Mouse (Mus musculus) duodenum, adult 2 months (tissue): ENCODE results near the gene Lrp4. TPM values are rescaled to one million over a fixed set of nuclear protein-coding genes. Genes with fewer than 3 reads are reported as not detected.

Experiments
- polyA plus RNA-seq: library from polyadenylated mRNA; depleted of rRNA; stranded (reverse); fragments of >200 nt; gene quantifications from 2 replicates; pipeline ENCODE4 v1.2.3, GENCODE M21; 2012; ENCODE audit warnings: low replicate concordance; rRNA removed

The Lrp4 gene
- 6.5 and 7.3 TPM in 2 replicates for polyA plus RNA-seq

DNA sequence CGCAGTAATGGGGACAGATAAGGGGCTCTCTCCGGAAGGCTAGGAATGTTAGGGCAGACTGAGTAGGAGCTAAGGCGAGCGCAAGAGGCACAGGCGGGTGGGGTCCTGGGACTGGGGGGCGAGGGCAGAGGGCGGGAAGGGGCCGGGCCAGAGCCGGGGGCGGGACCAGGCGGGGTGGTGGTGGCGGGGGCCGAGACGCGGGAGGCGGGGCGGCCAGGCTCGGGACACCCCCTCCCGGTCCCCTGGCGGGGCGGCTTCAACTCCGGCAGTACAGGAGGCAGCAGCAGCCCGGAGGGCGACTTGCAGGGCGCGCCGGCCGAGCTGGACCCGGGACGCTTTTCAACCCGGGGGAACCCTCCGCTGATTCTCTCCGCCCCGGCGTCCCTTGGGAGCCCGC lies at the start of gene Lrp4:
Lrp4 (plus strand) TSS at position 253 of the 397 bp plus-strand sequence.

DNA sequence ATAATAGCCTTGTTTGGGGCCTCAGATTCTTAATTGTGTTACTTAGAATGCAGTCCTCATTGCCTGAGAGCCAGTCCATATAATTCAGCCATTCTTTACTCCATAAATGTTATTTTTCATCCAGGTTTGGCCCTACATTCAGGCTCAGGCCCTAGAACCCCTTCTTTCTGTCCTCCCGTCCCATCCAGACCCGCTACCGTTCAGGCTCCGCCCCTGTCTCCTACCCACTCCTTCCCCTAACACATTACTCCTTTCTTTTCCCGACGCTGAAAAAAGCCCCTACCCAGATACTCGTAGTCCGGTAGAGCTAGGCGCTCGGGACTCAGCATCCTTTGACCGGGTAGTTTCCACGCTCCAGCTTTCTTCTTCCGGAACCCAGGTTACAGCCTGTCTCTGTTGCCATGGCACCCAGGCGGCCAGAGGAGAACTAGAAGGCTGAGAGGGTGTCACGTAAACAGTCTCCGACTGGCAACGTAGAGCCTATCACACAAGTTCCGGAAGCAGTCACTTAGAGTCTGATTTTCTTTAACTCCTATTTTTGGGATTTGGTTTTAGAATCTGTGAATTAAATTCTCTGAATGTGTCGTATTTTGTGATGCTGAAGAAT lies 12.9 kb upstream of the Lrp4 start, which contains the start of gene 1110051M20Rik:
1110051M20Rik (minus strand) TSS at position 419 of the 607 bp plus-strand sequence.

DNA sequence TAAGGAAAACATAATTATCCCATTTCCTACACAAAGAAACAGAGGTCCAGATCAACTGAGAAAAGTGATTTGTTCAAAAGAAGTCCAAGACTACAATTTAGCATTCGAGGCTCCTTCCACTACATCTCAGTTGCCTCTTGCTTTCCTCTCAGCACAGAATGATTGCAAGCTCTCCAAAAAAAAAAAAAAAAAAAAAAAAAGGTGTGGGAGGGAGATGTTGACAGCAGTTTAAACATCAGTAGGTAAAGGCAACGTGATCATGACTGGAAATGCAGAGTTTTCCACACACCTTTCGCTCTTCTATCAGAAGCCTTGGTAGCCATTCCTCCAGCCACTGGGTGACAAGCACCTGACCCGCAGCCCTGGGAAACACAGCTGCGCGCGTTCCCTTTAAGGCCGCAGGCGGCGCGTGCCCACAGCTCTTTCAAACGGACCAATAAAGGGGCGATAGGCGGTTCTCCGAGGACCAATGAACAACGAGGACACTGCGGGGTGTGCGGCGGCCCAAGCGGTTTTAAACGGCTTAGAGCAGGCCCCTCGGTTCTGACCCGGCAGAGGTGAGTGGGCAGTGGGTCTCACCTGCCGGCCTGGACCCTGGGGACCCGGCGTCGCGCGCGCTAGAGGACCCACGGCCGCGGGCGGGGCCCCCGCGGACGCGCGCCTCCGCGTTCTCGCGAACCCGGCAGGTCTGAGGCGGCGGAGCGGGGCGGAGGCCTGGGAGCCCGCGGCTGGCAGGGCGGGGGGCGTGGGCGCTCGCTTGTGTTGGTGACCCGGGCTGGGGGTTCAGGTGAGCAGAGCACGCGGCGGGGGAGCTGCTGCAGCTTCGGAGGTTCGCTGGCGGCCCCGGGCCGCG lies 69.2 kb downstream of the Lrp4 start, which contains the start of gene Ckap5:
Ckap5 (plus strand) TSS at position 469 of the 853 bp plus-strand sequence.

Other genes starting within 250 kb of the Lrp4 start
- 2.7 and 7.5 TPM in 2 replicates for gene Ddb2, start 220.5 kb upstream of the Lrp4 start, polyA plus RNA-seq
- 2.4 and 8.0 TPM in 2 replicates for gene Pacsin3, start 201.6 kb upstream of the Lrp4 start, polyA plus RNA-seq
- 30.1 and 30.7 TPM in 2 replicates for gene Arfgap2, start 192.5 kb upstream of the Lrp4 start, polyA plus RNA-seq
- gene 1110051M20Rik, start 12.8 kb upstream of the Lrp4 start, polyA plus RNA-seq, result 3.0 and 3.8 TPM in 2 replicates
- 1.6 and 1.8 TPM in 2 replicates for gene Ckap5, start 69.3 kb downstream of the Lrp4 start, polyA plus RNA-seq
- gene F2, start 178.9 kb downstream of the Lrp4 start, polyA plus RNA-seq, result 0.33 and 1.4 TPM in 2 replicates
- 11.1 and 13.4 TPM in 2 replicates for gene Zfp408, start 192.3 kb downstream of the Lrp4 start, polyA plus RNA-seq
- gene Arhgap1, start 192.3 kb downstream of the Lrp4 start, polyA plus RNA-seq, result 60.6 and 62.3 TPM in 2 replicates